ENCODE assay signal across 18 mouse cellular contexts in the genomic region with DNA sequence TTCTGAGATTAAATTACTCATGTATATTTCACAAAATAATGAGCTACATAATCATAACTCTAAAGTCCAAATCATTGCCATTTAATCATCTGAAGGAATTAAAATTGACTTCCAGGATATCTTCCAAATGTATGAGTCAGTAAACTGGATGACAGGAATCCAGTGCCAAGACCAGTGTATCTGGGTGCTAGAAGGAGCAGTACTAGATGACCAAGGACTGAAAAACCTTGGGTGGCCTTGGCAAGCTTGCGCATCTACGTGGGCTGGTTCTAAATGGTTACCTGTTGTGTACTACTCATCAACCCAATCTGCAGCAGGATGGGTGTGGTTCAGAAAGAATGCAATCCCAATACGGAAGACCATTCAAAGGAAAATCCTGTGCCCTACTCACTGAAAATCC.
DNase-seq lines count a peak whose midpoint lies in the region; TF ChIP-seq lines count a peak whose summit lies in the region.
"Had no signal": no experiment of that assay in that cellular context is flagged by ENCODE, and none has a peak within 500 bp of the region (broad histone marks: within the 10 kb centered on the region; RNA-seq: fewer than 3 reads in every experiment).

No protein-coding gene starts in this region.

- peak; percentile 51 for DNase-seq in adrenal gland, adult 2 months
- DNase-seq in adrenal gland, postnatal 14 days, result no peak
- DNase-seq in 3T3-L1 (ENCODE audit: low read depth, low spot score) (peak; percentile 62), NIH3T3 (ENCODE audit: low read depth) (peak; percentile 52)
- DNase-seq in ovary, adult 18-20 months (ENCODE audit: low spot score), result no peak
- DNase-seq in right cerebral cortex, postnatal 25 days, result no peak
- DNase-seq: cerebellum, adult 11 months; cerebellum, adult 8-10 months; cerebellum, postnatal 14 days; gastrocnemius, postnatal 36 days; heart, adult 11 months; heart, postnatal 14 days; kidney, adult 18-20 months had no signal

- no peak for TF ChIP-seq POLR2A in bone marrow macrophage, adult 2 months (IDR thresholded peaks at IDR 0.05; ENCODE audit: borderline replicate concordance, low read depth, low read length)

- H3K4me1 ChIP-seq in bone marrow macrophage, adult 2 months (ENCODE audit: control insufficient read depth, insufficient read depth, low read length), result peaks cover 47% of the 10 kb centered on the region
- H3K4me1 ChIP-seq: hindbrain, embryonic 13.5 days had no signal

- H3K27ac ChIP-seq in bone marrow macrophage, adult 2 months (ENCODE audit: insufficient read depth, low read depth, low read length), result peak overlapping the region; percentile 81
- H3K27ac ChIP-seq: embryonic facial prominence, embryonic 12.5 days; forebrain, embryonic 15.5 days; hindbrain, embryonic 13.5 days; hindbrain, postnatal 0 days had no signal

- TF ChIP-seq CTCF in bone marrow macrophage, adult 2 months (IDR thresholded peaks at IDR 0.05; ENCODE audit: low read depth, low read length), result no peak

- H3K4me3 ChIP-seq in bone marrow macrophage, adult 2 months (ENCODE audit: insufficient read depth, low read length), result no peak overlapping the region
- H3K4me3 ChIP-seq: embryonic facial prominence, embryonic 12.5 days; forebrain, embryonic 15.5 days; hindbrain, embryonic 13.5 days had no signal

Comparison
In these comparisons a context has a peak if more than half of its experiments do, and no peak if none do; other contexts are left out.
1. DNase-seq: peak in adrenal gland, adult 2 months (single experiment), 3T3-L1 (single experiment) and NIH3T3 (single experiment); none in adrenal gland, postnatal 14 days (single experiment), ovary, adult 18-20 months (single experiment) and right cerebral cortex, postnatal 25 days (single experiment).